Comparison of ENCODE assay signal across 22 mouse cellular contexts in genomic region chr1:64514184-64514583, GRCm38 (mm10).
"Had no signal": no experiment of that assay in that cellular context is flagged by ENCODE, and none has a peak within 500 bp of the region (broad histone marks: within the 10 kb centered on the region; RNA-seq: fewer than 3 reads in every experiment).

No protein-coding gene starts in this region.

- H3K4me1 ChIP-seq: hindbrain, embryonic 10.5 days; hindbrain, embryonic 12.5 days; intestine, embryonic 15.5 days; limb, embryonic 10.5 days; limb, embryonic 12.5 days had no signal

- DNase-seq: gastrocnemius, adult 2 months; gastrocnemius, postnatal 10 days; gastrocnemius, postnatal 25 days; heart, adult 18-20 months; heart, postnatal 10 days; heart, postnatal 4 days; kidney, adult 18-20 months; kidney, adult 8-10 months; kidney, postnatal 10 days; kidney, postnatal 25 days; kidney, postnatal 4 days; liver; liver, embryonic 13.5 days had no signal

- H3K4me3 ChIP-seq: gastrocnemius, adult 2 months; heart, embryonic 10.5 days; heart, embryonic 12.5 days; hindbrain, embryonic 10.5 days; hindbrain, embryonic 12.5 days; intestine, embryonic 15.5 days; layer of hippocampus, adult 2 months; limb, embryonic 10.5 days; limb, embryonic 12.5 days; liver, embryonic 13.5 days had no signal

- H3K27ac ChIP-seq: gastrocnemius, adult 2 months; heart, embryonic 10.5 days; hindbrain, embryonic 10.5 days; hindbrain, embryonic 12.5 days; hindbrain, embryonic 14.5 days; intestine, embryonic 15.5 days; layer of hippocampus, adult 2 months; limb, embryonic 10.5 days; limb, embryonic 12.5 days; liver, embryonic 13.5 days had no signal
